Mouse (Mus musculus) cerebellum, adult 2 months (tissue): ENCODE data around the gene Pls1.

Experiments
- CTCF ChIP-seq: fragments of 200-500 bp; IDR thresholded peaks from 2 replicates; pipeline ENCODE4 v1.5.1; 2011; ENCODE audit warnings: low read depth, mild to moderate bottlenecking, control low read depth, low read length, moderate library complexity, borderline replicate concordance; ENCODE audit not compliant: insufficient read depth
- POLR2A ChIP-seq: fragments of 200-500 bp; IDR thresholded peaks from 2 replicates; pipeline ENCODE4 v1.6.1; 2011; ENCODE audit warnings: low read length, control low read depth, borderline replicate concordance; ENCODE audit not compliant: insufficient read depth

- TF ChIP-seq POLR2A (no peak), CTCF (no peak)
Observed at GRCm38 (mm10) chr9:95705371-95705770, 139.7 kb downstream of the Pls1 start.
